Mouse (Mus musculus) kidney, adult 2 months (tissue): ENCODE results near the gene Derl3.

Experiments
- CTCF ChIP-seq: fragments of 200-500 bp; conservative IDR thresholded peaks from 2 replicates; pipeline ENCODE4 v1.5.1; 2011; ENCODE audit warnings: low read depth, mild to moderate bottlenecking, control low read depth, low read length, moderate library complexity, mixed read lengths; ENCODE audit not compliant: insufficient read depth, insufficient read length
- POLR2A ChIP-seq: fragments of 200-500 bp; IDR thresholded peaks from one replicate; pipeline ENCODE4 v1.6.1; 2011; ENCODE audit warnings: low read depth, low read length, control low read depth

DNA sequence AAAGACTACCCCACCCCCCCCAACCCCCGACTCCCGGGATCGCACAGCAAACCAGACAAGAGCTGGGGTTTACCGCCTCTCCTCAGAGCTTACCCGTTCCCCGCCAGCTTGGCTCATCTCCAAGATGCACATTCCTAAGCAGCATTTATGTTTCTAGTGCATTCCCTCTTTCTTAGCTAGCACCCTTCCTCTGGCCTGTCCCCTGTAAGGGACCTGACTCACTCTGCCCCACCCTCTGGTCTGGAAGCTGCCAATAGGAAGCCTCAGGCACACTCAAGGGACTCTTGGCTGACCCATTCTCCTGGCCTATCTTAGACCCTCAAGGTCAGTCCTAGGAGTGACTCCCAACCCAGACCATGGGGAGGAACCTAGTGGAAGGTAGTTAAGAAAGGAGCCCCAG is 37.1 kb downstream of the Derl3 start:
- TF ChIP-seq CTCF: no peak
- no peak for TF ChIP-seq POLR2A
